Comparison of ENCODE assay signal across 15 mouse cellular contexts in the genomic region with DNA sequence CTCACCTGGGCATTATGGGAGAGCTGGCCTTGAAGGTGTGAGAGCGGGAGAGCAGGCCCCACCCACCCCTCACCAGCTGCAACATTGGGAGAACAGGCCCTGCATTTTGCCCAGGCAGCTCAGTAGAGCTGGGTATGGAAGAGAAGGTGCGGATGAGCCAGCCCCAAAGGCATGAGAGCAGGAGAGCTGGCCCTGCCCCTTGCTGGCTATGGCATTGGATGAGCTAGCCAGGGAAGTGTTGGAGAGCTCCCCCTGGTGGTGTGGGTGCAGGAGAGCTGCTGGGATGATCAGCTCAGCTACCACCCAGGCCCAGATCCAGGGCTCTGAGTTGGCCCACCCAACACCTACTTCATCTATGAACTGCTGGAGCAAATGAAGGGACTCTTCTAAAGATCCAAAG. TPM values are rescaled to one million over a fixed set of nuclear protein-coding genes. Genes with fewer than 3 reads are reported as not detected.
DNase-seq lines count a peak whose midpoint lies in the region; ATAC-seq and TF ChIP-seq lines count a peak whose summit lies in the region.
"Had no signal": no experiment of that assay in that cellular context is flagged by ENCODE, and none has a peak within 500 bp of the region (broad histone marks: within the 10 kb centered on the region; RNA-seq: fewer than 3 reads in every experiment).

No protein-coding gene starts in this region.

- no peak overlapping the region for H3K9ac ChIP-seq in liver, embryonic 14.5 days (replicated peaks)
- H3K9ac ChIP-seq in liver, embryonic 11.5 days (ENCODE audit: low read depth, low read length): no peak overlapping the region
- H3K9ac ChIP-seq: heart, embryonic 15.5 days; limb, embryonic 15.5 days had no signal

- TF ChIP-seq EP300 in liver, embryonic 14.5 days (IDR thresholded peaks at IDR 0.05; ENCODE audit: low read depth): no peak

- H3K36me3 ChIP-seq in liver, embryonic 14.5 days (replicated peaks; ENCODE audit: control insufficient read depth, insufficient read depth, low read depth): no peaks in the 10 kb centered on the region
- no peaks in the 10 kb centered on the region for H3K36me3 ChIP-seq in liver, embryonic 11.5 days (ENCODE audit: control insufficient read depth, insufficient read depth, low read length)
- H3K36me3 ChIP-seq: forebrain, embryonic 10.5 days; heart, embryonic 15.5 days; limb, embryonic 15.5 days had no signal

- peak; percentile 26 to 29 for DNase-seq in cerebellum, adult 18-20 months
- DNase-seq in liver, embryonic 14.5 days (ENCODE audit: low read depth in 3 of 3, low spot score in 3 of 3): no peak
- DNase-seq in liver, embryonic 11.5 days (ENCODE audit: low spot score): no peak
- DNase-seq in NIH3T3 (ENCODE audit: low read depth): peak; percentile 27
- DNase-seq in cerebellum, postnatal 14 days: peak; percentile 9 to 19
- no peak for DNase-seq in layer of hippocampus, postnatal 14 days (ENCODE audit: low spot score in 2 of 2)
- no peak for DNase-seq in gastrocnemius, postnatal 25 days
- DNase-seq: layer of hippocampus, postnatal 36 days had no signal

- no peaks in the 10 kb centered on the region for H3K9me3 ChIP-seq in liver, embryonic 14.5 days (ENCODE audit: control insufficient read depth, low read length)
- no peaks in the 10 kb centered on the region for H3K9me3 ChIP-seq in liver, embryonic 11.5 days (ENCODE audit: control insufficient read depth, low read length)
- H3K9me3 ChIP-seq: forebrain, embryonic 10.5 days; heart, embryonic 15.5 days; limb, embryonic 15.5 days had no signal

- no peaks in the 10 kb centered on the region for H3K27me3 ChIP-seq in liver, embryonic 14.5 days (ENCODE audit: control insufficient read depth, insufficient read depth, low read length)
- H3K27me3 ChIP-seq in liver, embryonic 11.5 days (replicated peaks; ENCODE audit: control insufficient read depth, insufficient read depth, low read length): no peaks in the 10 kb centered on the region; the same call in 1 of the 2 replicates
- H3K27me3 ChIP-seq: heart, embryonic 15.5 days; limb, embryonic 15.5 days had no signal

- no peak overlapping the region for H3K27ac ChIP-seq in liver, embryonic 14.5 days
- H3K27ac ChIP-seq in liver, embryonic 11.5 days (ENCODE audit: low read depth, low read length): no peak overlapping the region
- H3K27ac ChIP-seq: forebrain, embryonic 10.5 days; heart, embryonic 15.5 days; hindbrain, postnatal 0 days; limb, embryonic 15.5 days had no signal

- H3K4me1 ChIP-seq in liver, embryonic 14.5 days (replicated peaks; ENCODE audit: control insufficient read depth in 2 of 2, insufficient read depth in 2 of 2, low read length in 1 of 2): peaks cover 0 to 3% of the 10 kb centered on the region in 2 experiments; a peak in 1 of 4 replicates
- peaks cover 8% of the 10 kb centered on the region; the same call in 1 of the 2 replicates for H3K4me1 ChIP-seq in liver, embryonic 11.5 days (replicated peaks; ENCODE audit: control insufficient read depth, insufficient read depth, low read length)
- H3K4me1 ChIP-seq: forebrain, embryonic 10.5 days; limb, embryonic 15.5 days had no signal

- no peak for ATAC-seq in cerebellum, adult (ENCODE audit: insufficient number of reproducible peaks, low FRiP score, low TSS enrichment)
- ATAC-seq in liver, embryonic 14.5 days (ENCODE audit: insufficient read depth): no peak
- no peak for ATAC-seq in liver, embryonic 11.5 days (replicated peaks; ENCODE audit: low FRiP score)
- ATAC-seq: hindbrain, postnatal 0 days; midbrain, embryonic 16.5 days had no signal

- H3K4me3 ChIP-seq in liver, embryonic 14.5 days (ENCODE audit: insufficient read depth in 1 of 2, low read depth in 2 of 2, low read length in 2 of 2): no peak overlapping the region
- H3K4me3 ChIP-seq in liver, embryonic 11.5 days (ENCODE audit: low read depth, low read length): no peak overlapping the region
- H3K4me3 ChIP-seq: forebrain, embryonic 10.5 days; heart, embryonic 15.5 days; limb, embryonic 15.5 days had no signal

- peak; percentile 45; the same call in 1 of the 2 replicates for TF ChIP-seq CTCF in liver, embryonic 14.5 days (IDR thresholded peaks at IDR 0.05; ENCODE audit: low read depth)

- H3K4me2 ChIP-seq in liver, embryonic 14.5 days (ENCODE audit: low read depth): no peak overlapping the region
- no peak overlapping the region for H3K4me2 ChIP-seq in liver, embryonic 11.5 days
- H3K4me2 ChIP-seq: heart, embryonic 15.5 days; limb, embryonic 15.5 days had no signal

- WGBS in liver, embryonic 14.5 days (ENCODE audit: insufficient replicate concordance): 74% methylated on average over 2 of the region's 2 CpGs
- 87% methylated on average over 2 of the region's 2 CpGs for WGBS in liver, embryonic 11.5 days

RNA-seq across cellular contexts. Expression of a gene that starts 34.5 kb away (rescaled TPM):
- polyA plus RNA-seq in liver, embryonic 14.5 days (2012; rRNA removed): 0.61 and 0.63 TPM in 2 replicates
- 1.2 and 2.1 TPM in 2 replicates for polyA plus RNA-seq in liver, embryonic 14.5 days (2014; fragmentation: Nextera tagmentation; extraction: Ambion mirVana)
- 7.8 and 10.0 TPM in 2 replicates for polyA plus RNA-seq in liver, embryonic 11.5 days (2014; fragmentation: Nextera tagmentation; extraction: Ambion mirVana)
- total RNA-seq in layer of hippocampus, postnatal 14 days (2021): 10 to 100 TPM; 22.7 to 25.6 TPM
- under 1 TPM; 0.79 to 0.80 TPM for total RNA-seq in gastrocnemius, postnatal 25 days (2021)
- total RNA-seq: neutrophil, adult 5-6 weeks had no signal

RNA-seq across cellular contexts. Expression of a gene that starts 39.7 kb away (rescaled TPM):
- polyA plus RNA-seq in liver, embryonic 14.5 days (2012; rRNA removed): 4.6 and 6.9 TPM in 2 replicates
- polyA plus RNA-seq in liver, embryonic 14.5 days (2014; fragmentation: Nextera tagmentation; extraction: Ambion mirVana): 5.4 and 8.7 TPM in 2 replicates
- 26.8 and 29.9 TPM in 2 replicates for polyA plus RNA-seq in liver, embryonic 11.5 days (2014; fragmentation: Nextera tagmentation; extraction: Ambion mirVana)
- 10 to 100 TPM; 52.1 to 57.4 TPM for total RNA-seq in layer of hippocampus, postnatal 14 days (2021)
- 10 to 100 TPM; 15.4 to 16.0 TPM for total RNA-seq in gastrocnemius, postnatal 25 days (2021)

Comparison
In these comparisons a context has a peak if more than half of its experiments do, and no peak if none do; other contexts are left out.
1. DNase-seq: peak in cerebellum, adult 18-20 months (2 of 2), NIH3T3 (single experiment) and cerebellum, postnatal 14 days (2 of 2); none in liver, embryonic 14.5 days (0 of 3), liver, embryonic 11.5 days (single experiment), layer of hippocampus, postnatal 14 days (0 of 2) and gastrocnemius, postnatal 25 days (single experiment).
2. RNA of a gene that starts 34.5 kb away (total RNA-seq): 22.7 to 25.6 TPM in layer of hippocampus, postnatal 14 days; 0.79 to 0.80 TPM in gastrocnemius, postnatal 25 days; every median in the first group is over 10 times any median in the second.